18 mouse cellular contexts compared by ENCODE assay signal in genomic region chr6:128457186-128457585, GRCm38 (mm10). TPM values are rescaled to one million over a fixed set of nuclear protein-coding genes. Genes with fewer than 3 reads are reported as not detected.
"Had no signal": no experiment of that assay in that cellular context is flagged by ENCODE, and none has a peak within 500 bp of the region (broad histone marks: within the 10 kb centered on the region; RNA-seq: fewer than 3 reads in every experiment).

No protein-coding gene starts in this region.

- DNase-seq: liver, postnatal 0 days; lung, adult 2 months; lung, postnatal 14 days; lung, postnatal 36 days; right cerebral cortex, postnatal 14 days; thymus, adult 2 months; thymus, postnatal 25 days; thymus, postnatal 4 days had no signal

- H3K9ac ChIP-seq: liver, postnatal 0 days; lung, embryonic 15.5 days; midbrain, embryonic 12.5 days; midbrain, embryonic 15.5 days; neural tube, embryonic 12.5 days; stomach, embryonic 15.5 days had no signal

- H3K27ac ChIP-seq: lung, embryonic 15.5 days; macrophage; midbrain, embryonic 12.5 days; midbrain, embryonic 15.5 days; neural tube, embryonic 12.5 days; stomach, embryonic 15.5 days; stomach, postnatal 0 days had no signal

- H3K36me3 ChIP-seq: lung, embryonic 15.5 days; midbrain, embryonic 12.5 days; midbrain, embryonic 15.5 days; neural tube, embryonic 12.5 days; stomach, embryonic 15.5 days had no signal

- H3K27me3 ChIP-seq: lung, embryonic 15.5 days; midbrain, embryonic 12.5 days; midbrain, embryonic 15.5 days; neural tube, embryonic 12.5 days; stomach, embryonic 15.5 days had no signal

- H3K4me3 ChIP-seq: lung, embryonic 15.5 days; megakaryocyte, embryonic 14.5 days; midbrain, embryonic 12.5 days; midbrain, embryonic 15.5 days; neural tube, embryonic 12.5 days; stomach, embryonic 15.5 days had no signal

- H3K9me3 ChIP-seq: lung, embryonic 15.5 days; midbrain, embryonic 12.5 days; midbrain, embryonic 15.5 days; neural tube, embryonic 12.5 days; stomach, embryonic 15.5 days had no signal

- H3K4me1 ChIP-seq: lung, embryonic 15.5 days; midbrain, embryonic 12.5 days; midbrain, embryonic 15.5 days; neural tube, embryonic 12.5 days; stomach, embryonic 15.5 days had no signal

RNA-seq across cellular contexts. Expression of gene Nrip2, which starts 58.1 kb away (rescaled TPM):
- total RNA-seq: megakaryocyte progenitor cell, adult 5-6 weeks; monocyte, adult 5-6 weeks had no signal
- polyA plus RNA-seq: macrophage had no signal
